Mouse (Mus musculus) left cerebral cortex, adult 11 months (tissue): ENCODE results near the gene Olfr1323.

Source experiments
- DNase-seq: peaks from one replicate; pipeline ENCODE4 v3.0.0; 2022; ENCODE audit warnings: low spot score

Gene Olfr1323

GRCm38 (mm10) chrX:50019259-50019658 lies at the start of gene Olfr1323:
Gene Olfr1323 (minus strand): TSS chrX:50019359.
- DNase-seq = no peak

GRCm38 (mm10) chrX:50012242-50012641 lies 6.9 kb downstream of the Olfr1323 start:
- peak; percentile 0 for DNase-seq
